Mouse (Mus musculus): Measurements from ENCODE around the gene Gbx2.

Gbx2 gene

GRCm38 (mm10) chr1:89941701-89942381 lies 10.9 kb upstream of the Gbx2 start:
- Histone ChIP-seq H3K27me3 (ENCODE audit: control insufficient read depth, insufficient read depth, low read length, poor library complexity, severe bottlenecking) (no peaks in the 10 kb centered on the region), H3K36me3 (ENCODE audit: control insufficient read depth, insufficient read depth, low read length, poor library complexity, severe bottlenecking) (no peaks in the 10 kb centered on the region)
- no peak for DNase-seq (ENCODE audit: low read depth, low spot score)

- no peak for DNase-seq (ENCODE audit: low read depth, low spot score)
- H3K36me3 ChIP-seq (ENCODE audit: control insufficient read depth, insufficient read depth, low read length, poor library complexity, severe bottlenecking) = no peaks in the 10 kb centered on the region
- H3K27me3 ChIP-seq (ENCODE audit: control insufficient read depth, insufficient read depth, low read length, poor library complexity, severe bottlenecking) = no peaks in the 10 kb centered on the region
Measured at GRCm38 (mm10) chr1:89940961-89941524, 10.1 kb upstream of the Gbx2 start.

DNA sequence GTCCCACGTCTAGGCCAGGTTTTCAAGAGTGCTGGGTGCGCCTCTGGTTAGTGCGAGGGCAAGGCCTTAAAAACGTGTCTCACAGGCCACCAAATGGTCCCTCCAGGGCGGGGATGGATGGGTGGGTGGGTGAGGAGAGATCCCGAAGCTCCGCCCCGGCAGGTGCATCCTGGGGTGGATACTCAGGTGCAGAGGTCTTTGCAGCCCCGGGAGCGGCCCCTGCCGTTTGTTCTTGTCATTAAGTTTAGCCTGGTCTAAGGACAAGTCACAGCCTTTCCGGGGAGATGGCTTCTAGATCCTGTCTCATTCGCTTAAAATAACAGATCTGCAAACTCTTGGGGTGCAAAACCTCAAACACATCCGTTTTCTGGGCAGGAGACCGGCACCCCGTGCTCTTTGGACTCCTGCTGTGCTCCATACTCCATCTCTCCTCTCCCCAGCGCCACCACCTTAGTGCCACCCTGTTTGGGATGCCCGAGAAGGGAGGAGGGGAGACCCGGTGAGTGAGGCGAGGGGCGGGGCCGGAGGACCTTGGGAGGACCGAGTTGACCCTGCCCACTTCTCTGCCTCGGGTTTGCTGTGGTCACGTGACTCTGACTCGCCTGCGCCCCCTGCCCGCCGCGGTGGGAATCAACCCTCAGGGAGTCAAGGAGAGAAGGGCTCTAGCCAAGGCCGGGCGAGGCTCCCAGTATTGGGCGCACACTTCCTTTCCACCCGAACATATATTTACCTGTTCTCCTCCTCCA lies 9.2 kb upstream of the Gbx2 start:
- Histone ChIP-seq H3K36me3 (ENCODE audit: control insufficient read depth, insufficient read depth, low read length, poor library complexity, severe bottlenecking) (no peaks in the 10 kb centered on the region), H3K27me3 (ENCODE audit: control insufficient read depth, insufficient read depth, low read length, poor library complexity, severe bottlenecking) (no peaks in the 10 kb centered on the region)
- peak; percentile 23 for DNase-seq (ENCODE audit: low read depth, low spot score)

- Histone ChIP-seq H3K27me3 (ENCODE audit: control insufficient read depth, insufficient read depth, low read length, poor library complexity, severe bottlenecking) (no peaks in the 10 kb centered on the region), H3K36me3 (ENCODE audit: control insufficient read depth, insufficient read depth, low read length, poor library complexity, severe bottlenecking) (no peaks in the 10 kb centered on the region)
- no peak for DNase-seq (ENCODE audit: low read depth, low spot score)
Measured at GRCm38 (mm10) chr1:89939596-89939960, 8.6 kb upstream of the Gbx2 start.

GRCm38 (mm10) chr1:89938884-89939595 lies 8.1 kb upstream of the Gbx2 start:
- H3K36me3 ChIP-seq (ENCODE audit: control insufficient read depth, insufficient read depth, low read length, poor library complexity, severe bottlenecking) = no peaks in the 10 kb centered on the region
- no peak for DNase-seq (ENCODE audit: low read depth, low spot score)

DNA sequence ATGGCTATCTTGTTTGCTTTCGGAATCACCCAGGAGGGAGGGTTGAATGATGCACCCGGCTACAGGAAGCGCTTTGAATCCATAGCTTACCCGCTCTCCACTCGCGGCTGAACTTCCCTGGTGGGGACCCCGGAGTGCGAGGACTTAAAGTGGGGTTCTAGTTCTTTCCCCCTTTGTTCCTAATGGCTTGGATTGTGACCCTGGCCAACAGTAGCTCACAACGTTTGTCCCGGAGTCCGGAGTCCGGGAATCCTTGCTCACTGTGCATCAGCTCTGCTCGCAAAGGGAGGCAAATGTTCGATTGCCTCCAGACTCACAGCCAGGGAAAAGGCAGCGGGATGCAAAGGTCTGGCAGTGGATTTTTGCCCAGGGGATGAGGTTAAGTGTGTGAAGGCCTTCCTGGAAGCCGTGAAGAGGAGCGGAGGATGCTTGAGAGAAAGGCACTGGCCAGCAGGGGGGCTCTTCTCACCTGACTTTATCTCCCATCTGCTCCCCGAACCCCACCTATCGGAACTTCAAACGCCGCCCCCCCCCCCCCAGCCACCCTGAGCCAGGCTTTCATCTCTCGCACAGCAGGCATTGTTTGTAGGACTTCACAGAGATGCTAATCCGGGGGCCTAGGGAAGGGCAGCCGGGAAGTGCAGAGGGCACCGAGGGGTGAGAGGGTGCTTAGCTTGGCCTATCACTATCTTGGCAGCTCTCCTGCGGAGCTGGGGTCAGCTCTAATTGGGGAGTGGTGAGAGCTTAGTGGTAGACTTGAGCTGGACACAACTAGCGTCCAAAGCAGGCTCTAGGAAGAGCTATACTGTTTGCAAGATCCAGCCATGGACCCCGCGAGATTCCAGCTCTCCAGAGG lies 4.7 kb upstream of the Gbx2 start:
- Histone ChIP-seq H3K27me3 (ENCODE audit: control insufficient read depth, insufficient read depth, low read length, poor library complexity, severe bottlenecking) (no peaks in the 10 kb centered on the region), H3K36me3 (ENCODE audit: control insufficient read depth, insufficient read depth, low read length, poor library complexity, severe bottlenecking) (no peaks in the 10 kb centered on the region)
- no peak for DNase-seq (ENCODE audit: low read depth, low spot score)

More at GRCm38 (mm10) chr1:89938884-89939595, 8.1 kb upstream of the Gbx2 start:
- H3K27me3 ChIP-seq (ENCODE audit: control insufficient read depth, insufficient read depth, low read length, poor library complexity, severe bottlenecking) = no peaks in the 10 kb centered on the region

DNA sequence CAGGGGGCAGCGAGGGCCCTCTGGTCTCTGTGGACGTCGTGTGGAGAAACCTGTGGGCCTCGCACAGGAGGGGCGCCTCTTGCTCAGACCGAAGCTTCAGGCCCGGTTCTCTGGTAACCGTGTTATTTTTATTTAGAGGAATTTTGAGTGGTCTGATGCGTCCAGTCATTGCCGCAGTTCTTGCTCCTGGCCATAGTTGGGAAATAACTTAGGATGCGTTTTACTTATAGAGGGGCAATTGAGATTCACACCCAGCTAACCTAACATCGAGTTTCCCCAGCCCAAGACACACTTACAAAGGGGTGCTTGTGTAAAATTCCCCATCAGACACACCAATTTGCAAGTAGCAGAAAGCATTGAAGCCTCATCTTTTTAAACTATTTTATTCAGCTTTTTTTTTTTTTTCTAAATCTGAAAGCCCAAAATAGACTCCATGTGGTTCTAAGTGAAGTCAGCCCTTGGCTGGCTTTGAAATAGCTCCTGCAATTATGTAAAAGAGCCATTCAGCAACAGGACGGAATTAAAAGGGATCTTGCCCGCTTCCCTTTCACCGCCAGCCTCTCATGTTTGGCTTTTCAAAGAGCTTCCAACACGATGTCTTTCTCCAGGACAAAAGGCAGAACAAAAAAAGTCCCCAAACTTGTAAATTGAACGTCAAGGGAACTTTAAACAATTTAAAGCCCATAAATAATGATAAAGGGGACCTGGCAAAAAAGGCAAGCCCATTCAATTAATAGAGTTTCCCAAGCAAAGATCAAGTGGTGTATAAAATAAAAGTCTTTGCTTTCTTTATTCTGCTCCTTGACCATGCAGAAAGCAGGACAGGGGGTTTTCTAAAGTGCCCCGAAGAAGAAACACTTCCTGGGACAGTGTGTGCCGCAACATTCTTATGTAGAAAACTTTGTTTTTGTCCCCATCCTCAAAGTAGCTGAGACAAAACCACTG lies 3.6 kb upstream of the Gbx2 start:
- no peaks in the 10 kb centered on the region for H3K36me3 ChIP-seq (ENCODE audit: control insufficient read depth, insufficient read depth, low read length, poor library complexity, severe bottlenecking)
- H3K27me3 ChIP-seq (ENCODE audit: control insufficient read depth, insufficient read depth, low read length, poor library complexity, severe bottlenecking) = no peaks in the 10 kb centered on the region
- DNase-seq (ENCODE audit: low read depth, low spot score) = no peak

GRCm38 (mm10) chr1:89933786-89934185 lies 2.8 kb upstream of the Gbx2 start:
- H3K27me3 ChIP-seq (ENCODE audit: control insufficient read depth, insufficient read depth, low read length, poor library complexity, severe bottlenecking) = no peaks in the 10 kb centered on the region
- H3K36me3 ChIP-seq (ENCODE audit: control insufficient read depth, insufficient read depth, low read length, poor library complexity, severe bottlenecking) = no peaks in the 10 kb centered on the region
- DNase-seq (ENCODE audit: low read depth, low spot score) = no peak

GRCm38 (mm10) chr1:89933028-89933427 lies 2.0 kb upstream of the Gbx2 start:
- no peaks in the 10 kb centered on the region for H3K36me3 ChIP-seq (ENCODE audit: control insufficient read depth, insufficient read depth, low read length, poor library complexity, severe bottlenecking)
- DNase-seq (ENCODE audit: low read depth, low spot score) = no peak
- no peaks in the 10 kb centered on the region for H3K27me3 ChIP-seq (ENCODE audit: control insufficient read depth, insufficient read depth, low read length, poor library complexity, severe bottlenecking)

DNA sequence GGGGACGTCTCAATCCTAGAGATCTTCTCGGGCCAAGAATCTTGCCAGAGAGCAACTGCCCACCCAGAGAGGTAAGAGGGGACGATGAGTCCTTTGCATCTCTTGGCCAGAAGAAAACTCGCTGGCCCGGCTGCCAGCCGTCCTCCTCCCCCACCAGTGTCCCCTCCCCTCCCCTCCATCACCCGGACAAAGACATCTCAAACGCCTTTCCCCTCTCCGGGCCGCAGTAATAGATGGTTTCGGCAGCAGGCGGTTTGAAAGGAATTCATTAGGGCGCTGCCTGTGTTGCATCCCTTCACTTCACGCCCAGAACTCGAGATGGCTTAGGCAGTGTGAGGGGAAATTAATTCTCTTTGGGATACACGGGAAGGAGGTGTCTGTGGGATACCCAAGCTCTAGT lies 1.6 kb upstream of the Gbx2 start:
- no peaks in the 10 kb centered on the region for H3K36me3 ChIP-seq (ENCODE audit: control insufficient read depth, insufficient read depth, low read length, poor library complexity, severe bottlenecking)
- H3K27me3 ChIP-seq (ENCODE audit: control insufficient read depth, insufficient read depth, low read length, poor library complexity, severe bottlenecking) = no peaks in the 10 kb centered on the region
- DNase-seq (ENCODE audit: low read depth, low spot score) = no peak

GRCm38 (mm10) chr1:89932021-89932423 lies 1.0 kb upstream of the Gbx2 start:
- Histone ChIP-seq H3K27me3 (ENCODE audit: control insufficient read depth, insufficient read depth, low read length, poor library complexity, severe bottlenecking) (no peaks in the 10 kb centered on the region), H3K36me3 (ENCODE audit: control insufficient read depth, insufficient read depth, low read length, poor library complexity, severe bottlenecking) (no peaks in the 10 kb centered on the region)
- DNase-seq (ENCODE audit: low read depth, low spot score) = no peak

DNA sequence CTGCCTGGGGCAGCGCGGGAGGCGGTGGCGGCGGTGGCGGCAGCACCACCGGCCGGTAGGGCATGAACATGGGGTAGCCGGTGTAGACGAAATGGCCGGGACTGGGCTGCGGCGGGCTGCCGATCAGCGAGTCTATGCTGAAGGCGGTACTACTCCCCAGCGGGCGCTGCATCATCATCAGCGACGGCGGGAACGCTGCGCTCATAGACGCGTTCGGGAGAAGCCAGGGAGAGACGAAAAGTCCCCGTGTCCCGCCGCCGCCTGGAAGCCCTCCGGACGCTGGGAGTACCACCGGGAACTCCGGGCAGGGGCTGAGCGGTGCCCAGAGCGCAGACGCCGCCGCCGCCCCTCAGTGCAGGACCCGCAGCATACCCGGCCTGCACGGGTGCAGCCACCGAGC lies 428 bp downstream of the Gbx2 start:
- no peaks in the 10 kb centered on the region for H3K27me3 ChIP-seq (ENCODE audit: control insufficient read depth, insufficient read depth, low read length, poor library complexity, severe bottlenecking)
- DNase-seq (ENCODE audit: low read depth, low spot score) = no peak
- no peaks in the 10 kb centered on the region for H3K36me3 ChIP-seq (ENCODE audit: control insufficient read depth, insufficient read depth, low read length, poor library complexity, severe bottlenecking)

- Histone ChIP-seq H3K27me3 (ENCODE audit: control insufficient read depth, insufficient read depth, low read length, poor library complexity, severe bottlenecking) (no peaks in the 10 kb centered on the region), H3K36me3 (ENCODE audit: control insufficient read depth, insufficient read depth, low read length, poor library complexity, severe bottlenecking) (no peaks in the 10 kb centered on the region)
- no peak for DNase-seq (ENCODE audit: low read depth, low spot score)
Measured at GRCm38 (mm10) chr1:89929721-89930505, 1.1 kb downstream of the Gbx2 start.
